Mouse (Mus musculus): ENCODE results near the gene Itga6. TPM values are rescaled to one million over a fixed set of nuclear protein-coding genes. Genes with fewer than 3 reads are reported as not detected.

Itga6 gene
- total and polyA plus RNA-seq, 3 experiments, result 1.0 to 2.7 TPM; not detected in 1

- Histone ChIP-seq H3K79me2 (ENCODE audit: control insufficient read depth, insufficient read depth, low read length, poor library complexity) (no peaks in the 10 kb centered on the region), H3K27ac (ENCODE audit: control insufficient read depth, low read depth, low read length) (no peak overlapping the region), H3K27me3 (ENCODE audit: control insufficient read depth in 1 of 2, insufficient read depth in 2 of 2, low read length in 2 of 2) (no peaks in the 10 kb centered on the region), H3K9ac (ENCODE audit: control insufficient read depth, low read depth, low read length, poor library complexity, severe bottlenecking) (no peak overlapping the region), H3K4me1 (ENCODE audit: control insufficient read depth in 1 of 2, insufficient read depth in 2 of 2, low read length in 2 of 2) (peaks cover 2 to 11% of the 10 kb centered on the region in 2 experiments), H3K36me3 (ENCODE audit: control insufficient read depth in 1 of 2, insufficient read depth in 2 of 2, low read length in 2 of 2) (peaks cover 6 to 12% of the 10 kb centered on the region in 2 experiments; a peak in 3 of 4 replicates), H3K4me3 (ENCODE audit: control insufficient read depth in 1 of 2, insufficient read depth in 1 of 2, low read depth in 2 of 2, low read length in 2 of 2) (no peak overlapping the region), H3K9me3 (replicated peaks; ENCODE audit: insufficient read depth, low read length) (no peaks in the 10 kb centered on the region)
- DNase-seq (ENCODE audit: low read depth, low spot score), result no peak
- no peak for TF ChIP-seq MYB (IDR thresholded peaks at IDR 0.05; ENCODE audit: low read depth, low read length)
- TF ChIP-seq USF2 (IDR thresholded peaks at IDR 0.05; ENCODE audit: borderline replicate concordance in 1 of 2, insufficient read depth in 1 of 2, low read depth in 1 of 2, low read length in 2 of 2), result no peak
- no peak for TF ChIP-seq NRF1 (IDR thresholded peaks at IDR 0.05; ENCODE audit: insufficient read depth, low read depth, low read length, poor library complexity, severe bottlenecking)
- TF ChIP-seq GATA1 (IDR thresholded peaks at IDR 0.05; ENCODE audit: low read depth, low read length), result no peak
- TF ChIP-seq ZNF384 (IDR thresholded peaks at IDR 0.05; ENCODE audit: low read depth, low read length), result no peak
- no peak for TF ChIP-seq RAD21 (IDR thresholded peaks at IDR 0.05; ENCODE audit: low read depth, low read length)
- no peak for TF ChIP-seq TAL1 (IDR thresholded peaks at IDR 0.05; ENCODE audit: low read length)
- TF ChIP-seq GABPA (IDR thresholded peaks at IDR 0.05; ENCODE audit: low read depth, low read length), result no peak
- TF ChIP-seq KAT2A (conservative IDR thresholded peaks at IDR 0.05; ENCODE audit: low read depth, low read length), result no peak
- TF ChIP-seq POLR2AphosphoS2 (IDR thresholded peaks at IDR 0.05; ENCODE audit: low read length), result no peak
- TF ChIP-seq JUND (IDR thresholded peaks at IDR 0.05; ENCODE audit: low read depth, low read length), result no peak
- TF ChIP-seq TCF12 (IDR thresholded peaks at IDR 0.05; ENCODE audit: low read depth, low read length), result no peak
- TF ChIP-seq TBP (IDR thresholded peaks at IDR 0.05; ENCODE audit: low read depth, low read length), result no peak
- no peak for TF ChIP-seq ZMIZ1 (IDR thresholded peaks at IDR 0.05; ENCODE audit: low read depth, low read length)
Observed at GRCm38 (mm10) chr2:71882914-71883651, 137.7 kb downstream of the Itga6 start.

GRCm38 (mm10) chr2:71887269-71887668 is 141.9 kb downstream of the Itga6 start:
- Histone ChIP-seq H3K9ac (ENCODE audit: control insufficient read depth, low read depth, low read length, poor library complexity, severe bottlenecking) (no peak overlapping the region), H3K36me3 (ENCODE audit: control insufficient read depth in 1 of 2, insufficient read depth in 2 of 2, low read length in 2 of 2) (peaks cover 0 to 3% of the 10 kb centered on the region in 2 experiments; a peak in 1 of 4 replicates), H3K79me2 (ENCODE audit: control insufficient read depth, insufficient read depth, low read length, poor library complexity) (no peaks in the 10 kb centered on the region), H3K27ac (ENCODE audit: control insufficient read depth, low read depth, low read length) (no peak overlapping the region), H3K4me3 (ENCODE audit: control insufficient read depth in 1 of 2, insufficient read depth in 1 of 2, low read depth in 2 of 2, low read length in 2 of 2) (no peak overlapping the region), H3K9me3 (replicated peaks; ENCODE audit: insufficient read depth, low read length) (no peaks in the 10 kb centered on the region), H3K27me3 (ENCODE audit: control insufficient read depth in 1 of 2, insufficient read depth in 2 of 2, low read length in 2 of 2) (no peaks in the 10 kb centered on the region), H3K4me1 (ENCODE audit: control insufficient read depth in 1 of 2, insufficient read depth in 2 of 2, low read length in 2 of 2) (no peaks in the 10 kb centered on the region)
- TF ChIP-seq TCF12 (IDR thresholded peaks at IDR 0.05; ENCODE audit: low read depth, low read length) (no peak), ZMIZ1 (IDR thresholded peaks at IDR 0.05; ENCODE audit: low read depth, low read length) (no peak), NRF1 (IDR thresholded peaks at IDR 0.05; ENCODE audit: insufficient read depth, low read depth, low read length, poor library complexity, severe bottlenecking) (no peak), JUND (IDR thresholded peaks at IDR 0.05; ENCODE audit: low read depth, low read length) (no peak), MEF2A (IDR thresholded peaks at IDR 0.05; ENCODE audit: extremely low read depth, insufficient replicate concordance, low read depth, low read length, poor library complexity, severe bottlenecking) (no peak)
- DNase-seq (ENCODE audit: low read depth, low spot score), result no peak
